Mouse (Mus musculus): ENCODE measurements around the gene Gstm7. TPM values are rescaled to one million over a fixed set of nuclear protein-coding genes. Genes with fewer than 3 reads are reported as not detected.

Gstm7 gene
- polyA plus RNA-seq, 1 experiment from 2014 or later, result 5.6 TPM

DNA sequence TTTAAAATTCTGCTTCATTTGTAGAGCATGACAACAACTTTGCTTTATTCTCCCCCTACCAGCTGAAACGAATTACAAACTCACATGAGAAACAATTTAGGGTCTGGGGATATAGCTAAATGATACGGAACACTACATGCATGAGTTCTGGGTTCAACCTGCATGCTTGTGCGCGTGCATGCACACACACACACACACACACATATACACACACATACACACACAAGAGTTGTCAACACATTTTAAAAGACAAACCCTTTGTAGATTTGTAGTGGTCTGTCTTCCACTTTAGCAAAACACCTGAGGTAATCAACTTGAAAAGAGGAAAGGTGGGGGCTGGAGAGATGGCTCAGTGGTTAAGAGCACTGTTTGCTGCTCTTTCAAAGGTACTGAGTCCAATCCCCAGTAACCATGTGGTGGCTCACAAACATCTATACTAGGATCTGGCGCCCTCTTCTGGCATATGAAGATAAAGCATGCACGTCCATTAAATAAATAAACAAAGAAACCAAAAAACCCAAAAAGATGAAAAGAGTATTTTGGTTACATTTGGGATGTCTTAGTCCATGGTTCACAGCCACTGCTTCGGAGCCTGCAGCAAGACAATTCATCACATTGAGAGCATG is 13.7 kb downstream of the Gstm7 start:
- Histone ChIP-seq H3K27ac (ENCODE audit: low read length) (no peak overlapping the region), H3K4me3 (ENCODE audit: low read depth, low read length) (no peak overlapping the region), H3K4me2 (replicated peaks; ENCODE audit: low read depth, low read length) (no peak overlapping the region), H3K9me3 (ENCODE audit: low read length) (no peaks in the 10 kb centered on the region), H3K36me3 (ENCODE audit: insufficient read depth, low read length) (no peaks in the 10 kb centered on the region), H3K27me3 (replicated peaks; ENCODE audit: insufficient read depth, low read length) (no peaks in the 10 kb centered on the region), H3K9ac (replicated peaks; ENCODE audit: low read depth) (no peak overlapping the region), H3K4me1 (ENCODE audit: insufficient read depth, low read depth, low read length) (no peaks in the 10 kb centered on the region)
- peak; percentile 80 for TF ChIP-seq CTCF (IDR thresholded peaks at IDR 0.05)
- no peak for TF ChIP-seq EP300 (IDR thresholded peaks at IDR 0.05)
- WGBS, result 54% methylated on average over 7 of the region's 7 CpGs
- ATAC-seq (no peak), DNase-seq (ENCODE audit: low spot score) (peak; percentile 68)

DNA sequence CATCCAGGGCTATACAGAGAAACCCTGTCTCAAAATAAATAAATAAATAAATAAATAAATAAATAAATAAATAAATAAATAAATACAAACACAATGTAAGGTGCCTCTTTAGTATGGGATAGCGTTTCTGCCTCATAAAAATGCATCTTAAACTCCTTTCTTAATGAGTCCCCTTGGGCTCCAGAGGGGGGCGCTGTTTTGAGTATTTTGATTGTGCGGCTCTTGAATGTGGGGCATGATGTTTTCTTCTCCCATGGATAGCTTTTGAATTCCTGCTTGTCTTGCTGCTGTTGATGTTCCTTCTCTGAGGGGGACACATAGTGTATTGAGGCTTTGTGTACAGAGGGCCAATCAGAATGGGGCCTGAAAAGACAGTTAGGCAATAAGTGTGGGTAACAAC is 14.5 kb downstream of the Gstm7 start:
- Histone ChIP-seq H3K4me3 (ENCODE audit: low read depth, low read length) (no peak overlapping the region), H3K9me3 (ENCODE audit: low read length) (no peaks in the 10 kb centered on the region), H3K27me3 (replicated peaks; ENCODE audit: insufficient read depth, low read length) (no peaks in the 10 kb centered on the region), H3K27ac (ENCODE audit: low read length) (no peak overlapping the region), H3K4me2 (replicated peaks; ENCODE audit: low read depth, low read length) (no peak overlapping the region), H3K4me1 (ENCODE audit: insufficient read depth, low read depth, low read length) (no peaks in the 10 kb centered on the region), H3K36me3 (ENCODE audit: insufficient read depth, low read length) (no peaks in the 10 kb centered on the region), H3K9ac (replicated peaks; ENCODE audit: low read depth) (no peak overlapping the region)
- peak; percentile 50 for TF ChIP-seq CTCF (IDR thresholded peaks at IDR 0.05)
- TF ChIP-seq EP300 (IDR thresholded peaks at IDR 0.05), result no peak
- no peak for ATAC-seq
- peak; percentile 17 for DNase-seq (ENCODE audit: low spot score)
- WGBS, result 80% methylated on average over 3 of the region's 3 CpGs

DNA sequence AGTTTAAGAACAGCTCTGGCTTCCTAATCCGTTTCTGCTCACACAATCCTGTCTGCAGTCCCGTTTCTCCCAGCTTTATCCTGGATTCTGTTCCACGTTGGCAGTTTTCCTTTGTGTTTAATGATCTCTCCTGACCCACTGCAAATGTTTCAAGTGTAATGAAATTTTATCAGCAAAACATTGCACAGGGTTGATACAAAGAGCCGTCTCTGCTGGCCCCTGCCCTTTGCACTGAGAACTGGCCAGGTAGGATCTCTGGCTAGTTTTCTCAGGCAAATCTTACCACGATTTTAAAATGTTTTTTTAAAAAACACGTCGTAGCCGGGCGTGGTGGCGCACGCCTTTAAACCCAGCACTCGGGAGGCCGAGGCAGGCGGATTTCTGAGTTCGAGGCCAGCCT is 14.9 kb downstream of the Gstm7 start:
- TF ChIP-seq CTCF (IDR thresholded peaks at IDR 0.05) (no peak), EP300 (IDR thresholded peaks at IDR 0.05) (no peak)
- Histone ChIP-seq H3K36me3 (ENCODE audit: insufficient read depth, low read length) (no peaks in the 10 kb centered on the region), H3K4me3 (ENCODE audit: low read depth, low read length) (no peak overlapping the region), H3K27me3 (replicated peaks; ENCODE audit: insufficient read depth, low read length) (no peaks in the 10 kb centered on the region), H3K9me3 (ENCODE audit: low read length) (no peaks in the 10 kb centered on the region), H3K4me2 (replicated peaks; ENCODE audit: low read depth, low read length) (no peak overlapping the region), H3K27ac (ENCODE audit: low read length) (no peak overlapping the region), H3K9ac (replicated peaks; ENCODE audit: low read depth) (no peak overlapping the region), H3K4me1 (ENCODE audit: insufficient read depth, low read depth, low read length) (no peaks in the 10 kb centered on the region)
- ATAC-seq, result no peak
- 75% methylated on average over 15 of the region's 15 CpGs for WGBS
- DNase-seq (ENCODE audit: low spot score), result no peak

DNA sequence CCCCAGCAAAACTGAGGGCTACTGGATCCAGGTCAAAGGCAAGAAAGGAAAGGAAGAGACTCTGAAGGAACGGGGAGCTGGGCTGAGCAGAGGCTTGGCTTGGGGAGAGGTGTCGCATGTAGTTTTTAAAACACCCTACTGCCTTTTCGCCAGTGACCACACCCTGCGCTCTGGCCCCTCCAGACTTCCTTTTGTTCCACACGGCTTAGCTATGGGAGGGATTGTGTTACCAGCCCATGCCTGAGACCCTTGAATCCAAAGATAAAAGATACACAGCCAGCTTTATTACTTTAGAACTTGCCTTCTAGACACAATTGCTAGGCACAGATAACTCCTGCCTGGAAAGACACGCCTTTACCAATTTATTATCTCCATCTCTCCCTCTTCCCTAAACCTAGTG is 25.7 kb downstream of the Gstm7 start:
- WGBS, result 64% methylated on average over 6 of the region's 6 CpGs
- no peak for DNase-seq (ENCODE audit: low spot score)
- ATAC-seq, result no peak

DNA sequence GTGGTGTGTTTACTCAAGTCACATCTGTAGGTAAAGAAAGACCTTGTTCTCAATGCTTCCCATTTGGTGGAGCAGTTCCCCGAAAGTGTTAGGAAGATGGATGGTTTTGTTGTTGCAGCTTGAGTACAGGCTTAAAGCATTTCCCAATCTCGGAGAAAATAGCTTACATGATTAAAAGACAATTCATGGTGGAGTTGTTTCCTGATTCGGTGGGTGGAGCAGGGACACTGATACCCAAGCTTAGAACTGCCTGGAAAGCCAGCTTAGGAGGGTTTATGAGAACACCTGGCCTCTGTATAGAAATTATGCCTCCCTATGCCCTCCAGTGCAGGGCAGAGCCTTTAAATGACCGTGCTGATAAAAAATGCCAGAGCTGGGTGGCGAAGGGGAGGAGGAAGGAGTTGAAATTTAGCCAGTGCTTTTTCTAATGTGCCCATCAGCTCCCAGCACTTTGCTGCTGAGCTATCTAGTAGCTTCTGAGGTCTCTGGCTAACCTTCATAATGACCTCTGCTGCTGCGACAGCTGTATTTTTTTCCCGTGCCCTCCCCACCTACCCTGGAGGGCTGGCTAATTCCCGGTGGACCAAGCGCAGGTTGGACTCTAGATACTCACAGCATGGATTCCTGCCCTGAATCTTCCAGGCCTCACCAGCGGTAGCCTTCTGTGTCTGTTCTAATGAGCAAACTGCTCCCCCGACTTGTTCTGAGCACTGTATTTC is 30.5 kb downstream of the Gstm7 start:
- no peak for ATAC-seq

More for the DNA sequence above, 25.7 kb downstream of the Gstm7 start:
- Histone ChIP-seq H3K4me3 (ENCODE audit: low read depth, low read length) (no peak overlapping the region), H3K4me2 (replicated peaks; ENCODE audit: low read depth, low read length) (no peak overlapping the region), H3K9me3 (ENCODE audit: low read length) (no peaks in the 10 kb centered on the region), H3K9ac (replicated peaks; ENCODE audit: low read depth) (no peak overlapping the region), H3K27ac (ENCODE audit: low read length) (no peak overlapping the region), H3K4me1 (ENCODE audit: insufficient read depth, low read depth, low read length) (no peaks in the 10 kb centered on the region), H3K27me3 (replicated peaks; ENCODE audit: insufficient read depth, low read length) (no peaks in the 10 kb centered on the region), H3K36me3 (ENCODE audit: insufficient read depth, low read length) (no peaks in the 10 kb centered on the region)
- TF ChIP-seq CTCF (IDR thresholded peaks at IDR 0.05) (no peak), EP300 (IDR thresholded peaks at IDR 0.05) (no peak)

DNA sequence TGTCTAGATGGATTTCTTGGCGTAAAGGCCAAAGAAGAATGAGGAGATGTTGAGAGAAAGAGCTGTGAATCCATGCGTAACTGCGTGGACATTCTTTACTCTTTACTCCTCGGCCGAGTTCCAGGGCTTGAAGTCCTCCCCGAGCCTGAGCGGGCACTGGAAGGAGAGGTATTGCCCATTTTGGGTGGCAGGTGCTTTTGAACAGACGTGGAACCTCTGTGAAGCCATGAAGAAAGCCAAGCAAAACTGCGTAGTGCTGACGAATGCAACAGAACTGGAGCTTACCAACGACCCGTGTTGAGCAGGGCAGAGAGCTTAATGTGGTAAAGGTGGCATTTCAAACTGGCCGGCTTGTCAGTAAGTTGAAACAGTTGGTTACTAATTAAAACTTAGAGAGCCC is 32.9 kb downstream of the Gstm7 start:
- ATAC-seq (no peak), DNase-seq (ENCODE audit: low spot score) (no peak)
- TF ChIP-seq EP300 (IDR thresholded peaks at IDR 0.05) (no peak), CTCF (IDR thresholded peaks at IDR 0.05) (no peak)
- Histone ChIP-seq H3K4me2 (replicated peaks; ENCODE audit: low read depth, low read length) (no peak overlapping the region), H3K9me3 (ENCODE audit: low read length) (no peaks in the 10 kb centered on the region), H3K9ac (replicated peaks; ENCODE audit: low read depth) (no peak overlapping the region), H3K27me3 (replicated peaks; ENCODE audit: insufficient read depth, low read length) (no peaks in the 10 kb centered on the region), H3K36me3 (ENCODE audit: insufficient read depth, low read length) (no peaks in the 10 kb centered on the region), H3K4me3 (ENCODE audit: low read depth, low read length) (no peak overlapping the region), H3K27ac (ENCODE audit: low read length) (no peak overlapping the region), H3K4me1 (ENCODE audit: insufficient read depth, low read depth, low read length) (peaks cover 2% of the 10 kb centered on the region; the same call in 1 of the 2 replicates)
- WGBS, result 91% methylated on average over 13 of the region's 13 CpGs

More for the DNA sequence above, 30.5 kb downstream of the Gstm7 start:
- Histone ChIP-seq H3K9ac (replicated peaks; ENCODE audit: low read depth) (no peak overlapping the region), H3K27me3 (replicated peaks; ENCODE audit: insufficient read depth, low read length) (no peaks in the 10 kb centered on the region), H3K4me1 (ENCODE audit: insufficient read depth, low read depth, low read length) (no peaks in the 10 kb centered on the region; the same call in 1 of the 2 replicates), H3K27ac (ENCODE audit: low read length) (no peak overlapping the region), H3K4me2 (replicated peaks; ENCODE audit: low read depth, low read length) (no peak overlapping the region), H3K4me3 (ENCODE audit: low read depth, low read length) (no peak overlapping the region), H3K9me3 (ENCODE audit: low read length) (no peaks in the 10 kb centered on the region), H3K36me3 (ENCODE audit: insufficient read depth, low read length) (no peaks in the 10 kb centered on the region)
- WGBS, result 68% methylated on average over 11 of the region's 11 CpGs
- TF ChIP-seq CTCF (IDR thresholded peaks at IDR 0.05) (no peak), EP300 (IDR thresholded peaks at IDR 0.05) (no peak)
- DNase-seq (ENCODE audit: low spot score), result peak; percentile 56

Measured in lung, postnatal 0 days (tissue).